Mouse (Mus musculus) gastrocnemius, adult 2 months (tissue): Measurements from ENCODE around the gene Cdkn2d. TPM values are rescaled to one million over a fixed set of nuclear protein-coding genes. Genes with fewer than 3 reads are reported as not detected.

Source experiments
- DNase-seq: peaks from one replicate; pipeline ENCODE4 v3.0.0; 2022
- H3K27ac ChIP-seq: fragments of 200-600 bp; 2 replicates; pipeline ENCODE4 v1.8.1; 2022; ENCODE audit warnings: mild to moderate bottlenecking
- H3K4me3 ChIP-seq: fragments of 200-600 bp; 2 replicates; pipeline ENCODE4 v1.8.1; 2022; ENCODE audit warnings: mild to moderate bottlenecking, moderate library complexity
- CTCF ChIP-seq: fragments of 200-600 bp; IDR thresholded peaks from 2 replicates; pipeline ENCODE4 v1.8.1; 2022; ENCODE audit warnings: antibody characterized with exemption, mild to moderate bottlenecking, moderate library complexity
- intact Hi-C: fragments of 180-260 bp; cut with DNase I; formaldehyde crosslinking; loops from one replicate; pipeline ENCODE4 v1.15.1; 2025
- long read RNA-seq, 2 experiments: library from polyadenylated mRNA; stranded (forward); transcript quantifications; one replicate each; pipeline ENCODE4 v2.0.0; 2021
- total RNA-seq, 2 experiments: library from RNA; stranded (reverse); gene quantifications; 2 replicates each; pipeline ENCODE4 v1.2.3; 2021

Gene Cdkn2d
- 1 to 10 TPM; 8.6 to 9.1 TPM for total RNA-seq
- long read RNA-seq, experiment 1, transcript Cdkn2d-203 (2 exons, 1,423 nt) = major isoform, 11 of 11 reads
- long read RNA-seq, experiment 1, partial matches to known transcripts = 0 of 11 reads
- long read RNA-seq, experiment 1, other reads (novel, unspliced or antisense) = 0 of 11 reads
- long read RNA-seq, experiment 2, transcript Cdkn2d-203 (2 exons, 1,423 nt) = major isoform, 17 of 18 reads
- long read RNA-seq, experiment 2, partial matches to known transcripts = 0 of 18 reads
- long read RNA-seq, experiment 2, other reads (novel, unspliced or antisense) = 0 of 18 reads

- DNase-seq = peak; percentile 100
- peak within 1 kb of the TSS; percentile 75 for H3K4me3 ChIP-seq
- peak within 1 kb of the TSS; percentile 97 for H3K27ac ChIP-seq
- TF ChIP-seq CTCF = peak; percentile 43
- intact Hi-C loops = no loop called here
These were observed at the start of gene Cdkn2d for GRCm38 (mm10) chr9:21291022-21291787. Gene Cdkn2d (minus strand): TSS chr9:21291407.

GRCm38 (mm10) chr9:21340411-21340810, 49.2 kb upstream of the Cdkn2d start:
- H3K4me3 ChIP-seq = 0 out of 2 replicates have a peak overlapping the region, but pooled peaks have one; percentile 11
- no peak for TF ChIP-seq CTCF
- DNase-seq = no peak
- peak overlapping the region; percentile 96 for H3K27ac ChIP-seq
- intact Hi-C loops = no loop called here

GRCm38 (mm10) chr9:21337652-21338051, 46.4 kb upstream of the Cdkn2d start:
- intact Hi-C loops = loop anchor here (2.0 kb wide), 1 partner anchor 17 kb away; the partner anchor contains the start of gene Slc44a2
- Histone ChIP-seq H3K4me3 (peak overlapping the region; percentile 85), H3K27ac (peak overlapping the region; percentile 96)
- TF ChIP-seq CTCF = no peak
- DNase-seq = peak; percentile 91

GRCm38 (mm10) chr9:21336491-21336890, 45.3 kb upstream of the Cdkn2d start:
- intact Hi-C loops = loop anchor here (2.0 kb wide), 1 partner anchor 16 kb away; the partner anchor contains the start of gene Slc44a2
- Histone ChIP-seq H3K27ac (peak overlapping the region; percentile 96), H3K4me3 (no peak overlapping the region)
- no peak for DNase-seq
- no peak for TF ChIP-seq CTCF

- peak overlapping the region; percentile 96 for H3K27ac ChIP-seq
- intact Hi-C loops = no loop called here
- H3K4me3 ChIP-seq = no peak overlapping the region
- peak; percentile 24 for DNase-seq
- no peak for TF ChIP-seq CTCF
These were observed 44.2 kb upstream of the Cdkn2d start for GRCm38 (mm10) chr9:21335391-21335790.

DNA sequence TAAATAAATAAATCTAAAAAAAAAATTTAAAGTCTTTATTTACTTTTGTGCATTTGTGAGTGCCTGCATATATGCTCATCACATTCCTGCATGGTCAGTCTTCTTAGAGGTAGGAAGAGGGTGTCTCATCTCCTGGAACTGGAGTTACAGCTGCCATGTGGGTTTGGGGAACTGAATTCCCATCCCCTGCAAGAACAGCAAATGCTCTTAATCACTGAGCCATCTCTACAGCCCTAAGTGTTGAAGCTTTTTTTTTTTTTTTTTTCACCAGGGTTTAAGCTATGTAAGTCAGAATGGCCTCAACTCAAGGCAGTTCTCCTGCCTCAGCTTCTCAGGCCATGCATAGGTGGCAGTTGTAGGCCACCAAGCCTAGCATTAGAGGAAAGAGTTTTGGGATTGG, 43.5 kb upstream of the Cdkn2d start:
- intact Hi-C loops = no loop called here
- H3K27ac ChIP-seq = peak overlapping the region; percentile 96
- DNase-seq = no peak

GRCm38 (mm10) chr9:21333523-21333922, 42.3 kb upstream of the Cdkn2d start:
- DNase-seq = no peak
- Histone ChIP-seq H3K27ac (peak overlapping the region; percentile 49; the same call in 1 of the 2 replicates), H3K4me3 (no peak overlapping the region)
- intact Hi-C loops = no loop called here
- no peak for TF ChIP-seq CTCF

More for the DNA sequence above, 43.5 kb upstream of the Cdkn2d start:
- H3K4me3 ChIP-seq = no peak overlapping the region
- no peak for TF ChIP-seq CTCF

GRCm38 (mm10) chr9:21332161-21333061, 41.2 kb upstream of the Cdkn2d start:
- Histone ChIP-seq H3K4me3 (no peak overlapping the region), H3K27ac (peak overlapping the region; percentile 49; the same call in 1 of the 2 replicates)

DNA sequence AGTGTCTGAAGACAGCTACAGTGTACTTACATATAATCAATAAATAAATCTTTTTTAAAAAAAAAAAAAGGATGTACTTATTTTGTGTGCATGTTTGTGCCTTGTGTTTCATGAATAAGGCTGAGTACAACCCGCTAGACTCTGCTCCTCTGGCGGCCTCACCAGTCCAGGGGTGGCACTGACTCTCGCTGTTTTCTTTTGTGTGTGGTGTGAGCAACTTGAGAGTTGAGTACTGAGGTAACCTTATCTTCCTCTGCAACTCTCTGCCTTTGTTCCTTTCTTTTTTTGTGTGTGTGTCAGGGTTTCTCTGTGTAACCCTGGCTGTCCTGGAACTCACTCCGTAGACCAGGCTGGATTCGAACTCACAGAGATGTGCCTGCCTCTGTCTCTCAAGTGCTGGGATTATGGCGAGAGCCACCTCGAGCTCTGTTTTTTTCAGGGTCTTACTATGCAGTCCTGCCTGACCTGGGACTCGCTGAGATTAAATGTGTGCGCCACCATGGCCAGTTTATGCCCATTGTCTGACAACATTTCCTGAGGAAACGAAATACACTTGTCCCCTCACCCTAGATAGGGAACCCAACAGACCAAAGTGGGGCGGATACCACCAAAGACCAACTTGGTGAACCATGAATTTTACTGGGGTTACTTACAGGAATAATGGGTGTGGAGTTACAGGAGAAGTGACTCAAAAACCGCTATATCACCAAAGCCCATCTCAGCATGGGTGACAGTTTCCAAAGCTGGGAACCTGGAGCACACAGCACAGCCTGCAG, 40.3 kb upstream of the Cdkn2d start:
- DNase-seq = no peak
- peak overlapping the region; percentile 28 for H3K27ac ChIP-seq
- H3K4me3 ChIP-seq = no peak overlapping the region
- intact Hi-C loops = no loop called here
- TF ChIP-seq CTCF = no peak

More at GRCm38 (mm10) chr9:21332161-21333061, 41.2 kb upstream of the Cdkn2d start:
- intact Hi-C loops = no loop called here
- DNase-seq = peak; percentile 16
- no peak for TF ChIP-seq CTCF

DNA sequence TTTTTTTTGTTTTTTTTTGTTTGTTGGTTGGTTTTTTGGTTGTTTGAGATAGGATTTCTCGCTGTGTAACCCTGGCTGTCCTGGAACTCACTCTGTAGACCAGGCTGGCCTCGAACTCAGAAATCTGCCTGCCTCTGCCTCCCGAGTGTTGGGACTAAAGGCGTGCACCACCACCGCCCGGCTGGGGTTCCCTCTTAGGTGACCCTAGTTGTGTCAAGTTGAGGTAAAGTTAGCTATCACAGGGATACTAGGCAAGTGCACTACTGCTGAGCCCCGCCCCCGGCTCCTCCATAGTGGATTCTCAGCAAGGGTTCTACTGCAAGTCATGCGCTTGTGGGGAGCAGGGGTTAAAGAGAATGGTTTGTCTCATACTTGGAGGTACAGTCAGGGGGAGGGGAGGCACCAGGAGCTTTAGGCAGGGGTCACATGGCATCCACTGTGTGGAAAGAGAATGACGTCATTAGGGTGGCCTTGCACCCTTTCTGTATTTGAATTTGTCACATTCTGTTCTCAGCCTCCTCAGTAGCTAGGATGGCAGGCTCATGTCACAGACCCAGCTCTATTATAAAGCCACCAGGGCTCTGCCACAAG, 38.6 kb upstream of the Cdkn2d start:
- Histone ChIP-seq H3K4me3 (peak overlapping the region; percentile 28), H3K27ac (peak overlapping the region; percentile 81)
- intact Hi-C loops = no loop called here
- no peak for TF ChIP-seq CTCF
- peak; percentile 40 for DNase-seq

DNA sequence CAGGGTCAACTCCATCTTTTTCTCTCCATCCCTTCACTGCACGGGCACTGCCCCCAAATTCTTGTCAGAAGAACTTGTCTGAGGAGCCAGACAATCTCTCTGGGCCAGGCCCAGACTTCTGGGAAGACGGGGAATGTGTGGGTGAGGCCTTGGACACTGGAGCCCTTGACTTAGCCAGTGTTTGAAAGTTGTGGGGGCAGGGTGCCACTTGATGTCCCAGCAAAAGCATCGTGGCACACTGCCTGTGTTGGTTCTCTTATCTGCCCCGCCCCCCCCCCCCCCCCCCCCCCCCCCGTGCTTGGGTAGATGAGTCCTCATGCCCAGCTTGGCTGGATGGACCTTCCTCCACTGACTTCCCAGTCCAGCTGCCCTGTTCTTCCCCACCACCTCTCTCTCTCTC, 37.8 kb upstream of the Cdkn2d start:
- intact Hi-C loops = no loop called here
- DNase-seq = peak; percentile 77
- Histone ChIP-seq H3K4me3 (no peak overlapping the region), H3K27ac (peak overlapping the region; percentile 78)
- TF ChIP-seq CTCF = no peak
